Mouse (Mus musculus) brain, adult 2 months (tissue): ENCODE results near the gene Olfr704.
A peak's percentile ranks its signal among the peaks of the same experiment; 100 is the strongest.
"Not testable (repeated sequence)": the region's sequence is repeated elsewhere in the genome, so short reads cannot be mapped to it uniquely, and the experiment has no call there.

Source experiments
- DNase-seq: peaks from one replicate; pipeline ENCODE4 v3.0.0; 2011; ENCODE audit warnings: low read depth, low spot score

Olfr704 gene

GRCm38 (mm10) chr7:106862885-106863284 lies at the start of gene Olfr704:
Olfr704 (plus strand) TSS chr7:106863185.
- DNase-seq: no peak

- no peak for DNase-seq
These were observed 49.2 kb upstream of the Olfr704 start, which contains the start of gene Olfr701 for GRCm38 (mm10) chr7:106813829-106814228. Olfr701 (plus strand) TSS chr7:106814129.

- peak; percentile 24 for DNase-seq
These were observed 47.2 kb upstream of the Olfr704 start for GRCm38 (mm10) chr7:106815775-106816174.

GRCm38 (mm10) chr7:106818414-106818813 lies 44.6 kb upstream of the Olfr704 start:
- no peak for DNase-seq

GRCm38 (mm10) chr7:106833793-106834192 lies 29.2 kb upstream of the Olfr704 start, which contains the start of gene Olfr702:
Olfr702 (minus strand) TSS chr7:106833893.
- no peak for DNase-seq

- no peak for DNase-seq
These were observed 19.9 kb upstream of the Olfr704 start, which contains the start of gene Olfr703 for GRCm38 (mm10) chr7:106843060-106843459. Olfr703 (plus strand) TSS chr7:106843360.

- DNase-seq: no peak
These were observed 13.8 kb downstream of the Olfr704 start, which contains the start of gene Olfr705 for GRCm38 (mm10) chr7:106876791-106877190. Olfr705 (minus strand) TSS chr7:106876891.

GRCm38 (mm10) chr7:106888062-106888461 lies 25.1 kb downstream of the Olfr704 start, which contains the start of gene Olfr706:
Olfr706 (minus strand) TSS chr7:106888162.
- DNase-seq: no peak

- DNase-seq: not testable (repeated sequence)
These were observed 38.2 kb downstream of the Olfr704 start, which contains the start of gene Olfr707 for GRCm38 (mm10) chr7:106901141-106901540. Olfr707 (minus strand) TSS chr7:106901241.

GRCm38 (mm10) chr7:106907676-106908075 lies 44.7 kb downstream of the Olfr704 start, which contains the start of gene Olfr1532-ps1:
Olfr1532-ps1 (plus strand) TSS chr7:106908001.
- no peak for DNase-seq
